Mouse (Mus musculus) fibroblast of lung, adult 2 months (primary cell): Measurements from ENCODE around the gene Cep78.

Source experiments
- DNase-seq: peaks from one replicate; pipeline ENCODE4 v3.0.0-alpha.2; 2011; ENCODE audit warnings: low read depth

Cep78 gene

GRCm38 (mm10) chr19:15908016-15908415, 76.8 kb downstream of the Cep78 start:
- no peak for DNase-seq
